Mouse (Mus musculus) thymus, postnatal 36 days (tissue): Measurements from ENCODE around the gene Rsrc1.

ENCODE experiments used
- DNase-seq, 2 experiments: peaks; one replicate each; pipeline ENCODE4 v3.0.0; 2022; ENCODE audit warnings: mixed read lengths in 2 of 2

Gene Rsrc1

GRCm38 (mm10) chr3:67284039-67284438 is 302.8 kb downstream of the Rsrc1 start:
- DNase-seq = no peak

GRCm38 (mm10) chr3:67284848-67285247 is 303.7 kb downstream of the Rsrc1 start:
- no peak for DNase-seq

GRCm38 (mm10) chr3:67288664-67289063 is 307.5 kb downstream of the Rsrc1 start:
- no peak for DNase-seq

GRCm38 (mm10) chr3:67289482-67289881 is 308.3 kb downstream of the Rsrc1 start:
- no peak for DNase-seq

- DNase-seq = no peak
These were observed 327.5 kb downstream of the Rsrc1 start for GRCm38 (mm10) chr3:67308725-67309124.

- no peak for DNase-seq
These were observed 328.6 kb downstream of the Rsrc1 start for GRCm38 (mm10) chr3:67309644-67310311.

- DNase-seq = no peak
These were observed 330.2 kb downstream of the Rsrc1 start for GRCm38 (mm10) chr3:67311436-67311835.

- no peak for DNase-seq
These were observed 341.2 kb downstream of the Rsrc1 start for GRCm38 (mm10) chr3:67322422-67322821.

GRCm38 (mm10) chr3:67339558-67339957 is 358.4 kb downstream of the Rsrc1 start:
- no peak for DNase-seq

GRCm38 (mm10) chr3:67340921-67341320 is 359.7 kb downstream of the Rsrc1 start:
- no peak for DNase-seq

GRCm38 (mm10) chr3:67343004-67343662 is 361.9 kb downstream of the Rsrc1 start:
- DNase-seq = no peak

GRCm38 (mm10) chr3:67344599-67344998 is 363.4 kb downstream of the Rsrc1 start:
- DNase-seq = peak; percentile 22 to 34

- DNase-seq = no peak
These were observed 365.5 kb downstream of the Rsrc1 start for GRCm38 (mm10) chr3:67346674-67347073.

- DNase-seq = no peak
These were observed 370.4 kb downstream of the Rsrc1 start for GRCm38 (mm10) chr3:67351406-67352127.

- DNase-seq = peak; percentile 7 to 9
These were observed 371.1 kb downstream of the Rsrc1 start for GRCm38 (mm10) chr3:67352128-67352762.

GRCm38 (mm10) chr3:67352763-67353149 is 371.6 kb downstream of the Rsrc1 start:
- no peak for DNase-seq

- DNase-seq = no peak
These were observed 377.2 kb downstream of the Rsrc1 start for GRCm38 (mm10) chr3:67358376-67358775.

- no peak for DNase-seq
These were observed 385.1 kb downstream of the Rsrc1 start for GRCm38 (mm10) chr3:67366087-67366892.

GRCm38 (mm10) chr3:67367481-67367880 is 386.3 kb downstream of the Rsrc1 start:
- no peak for DNase-seq

GRCm38 (mm10) chr3:67369407-67370079 is 388.4 kb downstream of the Rsrc1 start:
- no peak for DNase-seq

- DNase-seq = no peak
These were observed 391.0 kb downstream of the Rsrc1 start for GRCm38 (mm10) chr3:67372194-67372593.

- no peak for DNase-seq
These were observed 391.6 kb downstream of the Rsrc1 start for GRCm38 (mm10) chr3:67372781-67373180.
